Mouse (Mus musculus) heart, adult 2 months (tissue): ENCODE measurements around the gene Syn3.

Experiments
- CTCF ChIP-seq: fragments of 200-600 bp; IDR thresholded peaks from 2 replicates; pipeline ENCODE4 v1.8.1; 2022; ENCODE audit warnings: antibody characterized with exemption, mild to moderate bottlenecking, moderate library complexity
- EP300 ChIP-seq: fragments of 200-500 bp; IDR thresholded peaks from 2 replicates; pipeline ENCODE4 v1.6.1; 2011; ENCODE audit warnings: low read depth, low read length, control low read depth; ENCODE audit not compliant: insufficient read depth
- POLR2A ChIP-seq: fragments of 200-500 bp; IDR thresholded peaks from 2 replicates; pipeline ENCODE4 v1.6.1; 2011; ENCODE audit warnings: mild to moderate bottlenecking, low read depth, low read length, control low read depth; ENCODE audit not compliant: insufficient read depth

DNA sequence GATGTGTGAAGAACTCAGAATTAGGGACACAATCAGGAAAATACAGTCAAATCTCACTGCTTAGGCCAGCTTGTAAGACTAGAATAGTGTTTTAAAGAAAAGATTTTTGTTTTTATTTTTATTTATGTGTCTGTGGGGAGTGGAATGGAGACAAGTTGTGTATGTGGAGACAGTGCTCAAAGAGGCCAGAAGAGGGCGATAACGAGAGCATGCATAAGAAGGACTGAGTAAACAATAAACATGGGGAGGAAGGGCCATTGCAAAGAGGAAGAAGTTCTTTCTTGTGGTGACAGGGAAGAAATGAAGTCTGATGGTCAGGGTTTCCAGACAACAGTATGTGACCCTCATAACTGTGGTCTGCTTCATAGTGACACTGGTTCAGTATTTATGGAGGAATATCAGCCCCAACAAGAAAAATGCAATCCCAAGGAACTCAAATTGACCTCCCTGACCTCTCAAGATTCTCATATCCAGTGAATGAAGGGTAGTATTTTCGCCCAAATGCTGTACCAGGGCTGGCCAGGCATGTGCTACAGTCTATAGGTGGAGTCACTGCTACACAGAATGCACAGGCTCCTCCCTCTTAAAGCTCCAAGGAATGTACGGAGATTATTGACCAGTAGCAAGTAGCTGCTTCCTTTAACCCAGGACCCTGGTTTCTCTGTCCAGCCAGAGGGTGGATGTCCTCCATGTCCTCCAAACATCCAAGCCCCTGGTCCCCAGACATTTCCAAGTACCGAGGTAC lies 141.7 kb downstream of the Syn3 start:
- TF ChIP-seq POLR2A, result no peak
- peak; percentile 77 for TF ChIP-seq CTCF
- TF ChIP-seq EP300, result no peak
